Mouse (Mus musculus) lung, embryonic 14.5 days (tissue): ENCODE results near the gene Cbfa2t2. TPM values are rescaled to one million over a fixed set of nuclear protein-coding genes. Genes with fewer than 3 reads are reported as not detected.

Experiments
- ATAC-seq: fragments of 200-750 bp; cut with Nextera tagmentation; 2 replicates; pipeline ENCODE4 v1.8.0; 2017; ENCODE audit warnings: mild to moderate bottlenecking, moderate TSS enrichment, moderate library complexity; ENCODE audit not compliant: insufficient read depth
- DNase-seq: peaks from one replicate; pipeline ENCODE4 v3.0.0-alpha.2; 2015
- H3K27ac ChIP-seq: fragments of 300-500 bp; sonication (generic); 2 replicates; pipeline ENCODE4 v1.5.1; 2014; ENCODE audit warnings: low read depth, mild to moderate bottlenecking, moderate library complexity
- H3K27me3 ChIP-seq: fragments of 300-500 bp; sonication (generic); 2 replicates; pipeline ENCODE4 v1.6.1; 2014; ENCODE audit warnings: low read length, control low read depth; ENCODE audit not compliant: insufficient read depth
- H3K36me3 ChIP-seq: fragments of 300-500 bp; sonication (generic); 2 replicates; pipeline ENCODE4 v1.6.1; 2014; ENCODE audit warnings: control low read depth; ENCODE audit not compliant: insufficient read depth
- H3K4me1 ChIP-seq: fragments of 300-500 bp; sonication (generic); 2 replicates; pipeline ENCODE4 v1.6.1; 2014; ENCODE audit warnings: antibody characterized with exemption, control low read depth; ENCODE audit not compliant: insufficient read depth
- H3K4me2 ChIP-seq: fragments of 300-500 bp; sonication (generic); 2 replicates; pipeline ENCODE4 v1.6.1; 2014; ENCODE audit warnings: mild to moderate bottlenecking
- H3K4me3 ChIP-seq: fragments of 300-500 bp; sonication (generic); 2 replicates; pipeline ENCODE4 v1.5.1; 2014; ENCODE audit warnings: low read depth, low read length
- H3K9ac ChIP-seq: fragments of 300-500 bp; sonication (generic); 2 replicates; pipeline ENCODE4 v1.6.1; 2014
- H3K9me3 ChIP-seq: fragments of 300-500 bp; sonication (generic); 2 replicates; pipeline ENCODE4 v1.6.1; 2016; ENCODE audit warnings: low read depth, low read length, control low read depth
- CTCF ChIP-seq: IDR thresholded peaks from 2 replicates; pipeline ENCODE4 v1.5.1; 2016; ENCODE audit warnings: antibody characterized with exemption, low read depth
- WGBS: fragments of 180-500 bp; shearing (Covaris S2); extraction: QIAGEN DNeasy Blood & Tissue Kit; methylation state at CpG from one replicate; pipeline ENCODE4 v1.1.7; 2014; 5-methylcytosine and 5-hydroxymethylcytosine counted together
- polyA plus RNA-seq: library from polyadenylated mRNA; unstranded; fragments of >200 nt; fragmentation: Nextera tagmentation; extraction: Ambion mirVana; gene quantifications from 2 replicates; pipeline ENCODE4 v1.2.1, GENCODE M21; 2014

Cbfa2t2 gene
- polyA plus RNA-seq, result 39.8 and 40.5 TPM in 2 replicates

- Histone ChIP-seq H3K4me2 (peak within 1 kb of the TSS; percentile 64), H3K4me1 (0 out of 2 replicates have a peak, but pooled peaks cover 3% of the 10 kb centered on the region), H3K27me3 (no peaks in the 10 kb centered on the region), H3K9ac (peak within 1 kb of the TSS; percentile 97), H3K4me3 (peak within 1 kb of the TSS; percentile 91), H3K36me3 (no peaks in the 10 kb centered on the region), H3K9me3 (no peaks in the 10 kb centered on the region), H3K27ac (peak within 1 kb of the TSS; percentile 96)
- WGBS, result under 1% methylated on average over 50 of the region's 70 CpGs
- no peak for TF ChIP-seq CTCF
- DNase-seq (peak; percentile 70), ATAC-seq (peak; percentile 87)
Measured at GRCm38 (mm10) chr2:154436458-154437190, at the start of gene Cbfa2t2. Cbfa2t2 (plus strand) TSS chr2:154436481.

GRCm38 (mm10) chr2:154390180-154390964 is 45.9 kb upstream of the Cbfa2t2 start:
- H3K36me3 ChIP-seq, result no peaks in the 10 kb centered on the region
- no peaks in the 10 kb centered on the region for H3K9me3 ChIP-seq
- WGBS, result 73% methylated on average over 11 of the region's 11 CpGs
- peak overlapping the region; percentile 10; the same call in 1 of the 2 replicates for H3K27ac ChIP-seq
- H3K27me3 ChIP-seq, result no peaks in the 10 kb centered on the region
- ATAC-seq, result peak; percentile 70
- no peak for TF ChIP-seq CTCF
- peak; percentile 43 for DNase-seq
- H3K4me2 ChIP-seq, result no peak overlapping the region
- no peak overlapping the region for H3K4me3 ChIP-seq
- no peaks in the 10 kb centered on the region for H3K4me1 ChIP-seq
- no peak overlapping the region for H3K9ac ChIP-seq

GRCm38 (mm10) chr2:154394602-154395001 is 41.7 kb upstream of the Cbfa2t2 start:
- Histone ChIP-seq H3K36me3 (no peaks in the 10 kb centered on the region), H3K27ac (no peak overlapping the region), H3K4me3 (no peak overlapping the region), H3K27me3 (no peaks in the 10 kb centered on the region), H3K9ac (no peak overlapping the region), H3K9me3 (no peaks in the 10 kb centered on the region), H3K4me1 (no peaks in the 10 kb centered on the region), H3K4me2 (no peak overlapping the region)
- WGBS, result 77% methylated on average over 3 of the region's 3 CpGs
- DNase-seq (no peak), ATAC-seq (no peak)
- TF ChIP-seq CTCF, result no peak

DNA sequence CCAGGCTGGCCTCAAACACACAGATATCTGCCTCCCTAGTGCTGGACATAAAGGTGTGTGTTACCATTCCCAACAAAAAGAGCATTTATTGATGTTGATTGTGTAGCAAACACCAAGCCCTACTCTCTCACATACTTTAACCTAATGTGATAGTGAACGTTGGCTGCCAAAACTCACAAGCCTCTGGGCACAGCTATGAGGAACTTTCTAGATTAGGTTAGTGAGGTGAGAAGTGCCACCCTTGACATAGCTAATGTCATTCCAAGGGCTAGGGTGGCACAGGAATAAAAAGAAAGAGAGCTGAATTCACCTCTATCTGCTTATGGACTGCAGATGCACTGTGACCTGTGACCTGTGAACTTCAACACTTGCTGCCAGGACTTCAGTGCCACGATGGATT is 39.8 kb upstream of the Cbfa2t2 start:
- 56% methylated on average over 2 of the region's 2 CpGs for WGBS
- no peak for TF ChIP-seq CTCF

GRCm38 (mm10) chr2:154398267-154398666 is 38.0 kb upstream of the Cbfa2t2 start:
- Histone ChIP-seq H3K27ac (no peak overlapping the region), H3K4me1 (peaks cover 4% of the 10 kb centered on the region), H3K9ac (no peak overlapping the region), H3K36me3 (no peaks in the 10 kb centered on the region), H3K4me2 (no peak overlapping the region), H3K9me3 (no peaks in the 10 kb centered on the region), H3K4me3 (no peak overlapping the region), H3K27me3 (no peaks in the 10 kb centered on the region)
- ATAC-seq, result no peak
- WGBS, result 80% methylated on average over 7 of the region's 7 CpGs
- DNase-seq, result no peak
- TF ChIP-seq CTCF, result no peak

More for the DNA sequence above, 39.8 kb upstream of the Cbfa2t2 start:
- DNase-seq, result no peak
- Histone ChIP-seq H3K27me3 (no peaks in the 10 kb centered on the region), H3K9ac (no peak overlapping the region), H3K9me3 (no peaks in the 10 kb centered on the region), H3K36me3 (no peaks in the 10 kb centered on the region), H3K4me2 (no peak overlapping the region), H3K4me3 (no peak overlapping the region), H3K4me1 (no peaks in the 10 kb centered on the region), H3K27ac (no peak overlapping the region)
- no peak for ATAC-seq

DNA sequence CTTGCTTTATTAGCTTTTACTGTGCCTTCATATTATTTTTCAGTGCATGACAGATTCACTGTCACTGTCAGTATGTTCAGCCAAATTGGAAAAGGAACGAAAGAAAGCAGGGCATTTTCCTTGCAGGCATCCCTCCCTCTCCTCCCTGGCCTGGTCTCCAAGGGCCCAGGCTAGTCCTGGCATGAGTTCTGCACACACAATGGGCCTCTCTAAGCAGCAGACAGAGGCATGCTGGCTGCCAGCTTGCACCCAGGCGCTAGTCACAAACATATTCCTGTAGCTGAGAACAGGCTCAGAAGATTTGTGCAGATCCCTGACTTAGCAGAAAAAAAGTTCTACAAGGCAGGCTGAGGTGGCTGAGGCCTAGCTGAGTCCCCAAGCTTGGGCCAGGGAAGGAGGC is 37.0 kb upstream of the Cbfa2t2 start:
- H3K4me2 ChIP-seq, result no peak overlapping the region
- 74% methylated on average over 2 of the region's 2 CpGs for WGBS
- H3K4me3 ChIP-seq, result no peak overlapping the region
- ATAC-seq, result no peak
- no peaks in the 10 kb centered on the region for H3K36me3 ChIP-seq
- TF ChIP-seq CTCF, result no peak
- H3K27me3 ChIP-seq, result no peaks in the 10 kb centered on the region
- no peak overlapping the region for H3K9ac ChIP-seq
- DNase-seq, result no peak
- H3K4me1 ChIP-seq, result peaks cover 8% of the 10 kb centered on the region
- no peak overlapping the region for H3K27ac ChIP-seq
- H3K9me3 ChIP-seq, result no peaks in the 10 kb centered on the region

GRCm38 (mm10) chr2:154401976-154402375 is 34.3 kb upstream of the Cbfa2t2 start:
- TF ChIP-seq CTCF, result no peak
- Histone ChIP-seq H3K27me3 (no peaks in the 10 kb centered on the region), H3K9ac (no peak overlapping the region), H3K9me3 (no peaks in the 10 kb centered on the region), H3K27ac (no peak overlapping the region), H3K4me2 (no peak overlapping the region), H3K36me3 (no peaks in the 10 kb centered on the region), H3K4me1 (peaks cover 8% of the 10 kb centered on the region), H3K4me3 (no peak overlapping the region)
- DNase-seq, result no peak
- ATAC-seq, result no peak
- 28% methylated on average over 1 of the region's 1 CpGs for WGBS
